Mouse (Mus musculus): ENCODE measurements around the gene Akap6. TPM values are rescaled to one million over a fixed set of nuclear protein-coding genes. Genes with fewer than 3 reads are reported as not detected.

Gene Akap6
- polyA plus RNA-seq, 1 experiment from 2014 or later = 1.6 TPM

- Histone ChIP-seq H3K4me2 (no peak overlapping the region), H3K9ac (no peak overlapping the region), H3K9me3 (no peaks in the 10 kb centered on the region), H3K4me1 (0 out of 2 replicates have a peak, but pooled peaks cover 2% of the 10 kb centered on the region), H3K27me3 (replicated peaks) (no peaks in the 10 kb centered on the region), H3K36me3 (no peaks in the 10 kb centered on the region), H3K4me3 (replicated peaks) (no peak overlapping the region), H3K27ac (no peak overlapping the region)
- WGBS = 93% methylated on average over 4 of the region's 4 CpGs
- no peak for ATAC-seq (ENCODE audit: insufficient read depth, low FRiP score, low read depth)
These were observed 158.1 kb downstream of the Akap6 start for GRCm38 (mm10) chr12:52857306-52857705.

GRCm38 (mm10) chr12:52861922-52862321, 162.7 kb downstream of the Akap6 start:
- 78% methylated on average over 3 of the region's 3 CpGs for WGBS
- Histone ChIP-seq H3K9me3 (no peaks in the 10 kb centered on the region), H3K36me3 (no peaks in the 10 kb centered on the region), H3K4me3 (replicated peaks) (no peak overlapping the region), H3K9ac (no peak overlapping the region), H3K4me1 (no peaks in the 10 kb centered on the region), H3K4me2 (no peak overlapping the region), H3K27ac (no peak overlapping the region), H3K27me3 (replicated peaks) (no peaks in the 10 kb centered on the region)
- ATAC-seq (ENCODE audit: insufficient read depth, low FRiP score, low read depth) = no peak

- no peak overlapping the region for H3K4me3 ChIP-seq (replicated peaks)
- H3K4me2 ChIP-seq = no peak overlapping the region
- 24% methylated on average over 8 of the region's 8 CpGs for WGBS
These were observed 168.9 kb downstream of the Akap6 start for GRCm38 (mm10) chr12:52868000-52868624.

DNA sequence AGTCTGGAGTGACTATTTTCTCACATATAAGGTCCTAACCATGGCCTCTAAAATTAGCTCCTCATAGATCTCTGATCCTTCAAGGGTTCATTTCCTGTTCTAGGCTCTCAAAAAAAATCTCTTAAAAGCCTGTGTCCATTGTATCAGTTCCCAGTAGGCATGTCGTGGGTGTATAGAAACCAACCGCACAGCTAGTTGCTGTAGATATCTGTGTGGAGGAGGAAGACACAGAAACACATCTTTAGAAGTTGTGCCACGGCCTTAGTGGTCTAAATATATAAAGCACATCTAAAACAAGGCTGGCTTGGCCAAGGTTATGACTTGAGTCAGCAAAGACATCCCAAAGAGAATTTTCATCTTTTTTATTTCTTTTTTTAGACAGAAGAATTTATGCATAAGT, 172.4 kb downstream of the Akap6 start:
- H3K27ac ChIP-seq = no peak overlapping the region
- H3K27me3 ChIP-seq (replicated peaks) = no peaks in the 10 kb centered on the region
- WGBS = 59% methylated on average over 3 of the region's 3 CpGs
- H3K4me1 ChIP-seq = no peaks in the 10 kb centered on the region
- no peaks in the 10 kb centered on the region for H3K9me3 ChIP-seq
- H3K9ac ChIP-seq = no peak overlapping the region
- no peaks in the 10 kb centered on the region for H3K36me3 ChIP-seq
- ATAC-seq (ENCODE audit: insufficient read depth, low FRiP score, low read depth) = no peak
- H3K4me3 ChIP-seq (replicated peaks) = no peak overlapping the region
- H3K4me2 ChIP-seq = no peak overlapping the region

More at GRCm38 (mm10) chr12:52868000-52868624, 168.9 kb downstream of the Akap6 start:
- Histone ChIP-seq H3K27me3 (replicated peaks) (no peaks in the 10 kb centered on the region), H3K9me3 (no peaks in the 10 kb centered on the region), H3K9ac (no peak overlapping the region), H3K4me1 (no peaks in the 10 kb centered on the region), H3K36me3 (no peaks in the 10 kb centered on the region), H3K27ac (0 out of 2 replicates have a peak overlapping the region, but pooled peaks have one; percentile 21)
- peak; percentile 50; the same call in 1 of the 2 replicates for ATAC-seq (ENCODE audit: insufficient read depth, low FRiP score, low read depth)

DNA sequence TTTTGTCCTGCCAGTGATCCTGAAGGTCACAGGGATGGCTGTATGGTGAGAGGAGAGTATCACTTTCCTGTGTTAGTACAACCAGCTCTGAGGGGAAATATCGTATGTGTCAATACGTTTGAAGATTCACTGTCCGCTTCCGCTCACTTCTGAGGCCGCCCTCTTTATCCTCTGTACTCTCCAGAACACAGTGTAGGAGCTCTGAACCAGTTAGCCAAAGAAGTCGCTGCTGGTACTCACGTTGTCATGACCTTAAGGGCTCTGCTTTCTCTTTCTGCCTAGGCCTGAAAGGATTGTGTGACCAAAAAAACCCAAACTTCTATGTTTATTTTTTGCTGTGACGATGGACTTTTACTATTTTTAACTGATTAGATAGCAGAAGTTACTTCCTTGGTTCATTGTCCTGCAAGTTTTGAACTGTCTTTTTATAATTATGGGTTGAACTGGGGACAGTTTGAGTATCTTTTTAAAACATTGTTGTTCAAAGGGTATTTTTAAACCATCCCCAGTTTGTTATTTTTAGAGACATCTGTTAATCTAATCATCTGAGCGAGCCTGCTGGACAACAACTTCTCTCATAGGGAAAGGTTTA, 175.2 kb downstream of the Akap6 start:
- no peak overlapping the region for H3K4me2 ChIP-seq
- no peaks in the 10 kb centered on the region for H3K9me3 ChIP-seq
- no peaks in the 10 kb centered on the region for H3K27me3 ChIP-seq (replicated peaks)
- no peaks in the 10 kb centered on the region for H3K36me3 ChIP-seq
- H3K4me3 ChIP-seq (replicated peaks) = no peak overlapping the region
- ATAC-seq (ENCODE audit: insufficient read depth, low FRiP score, low read depth) = no peak
- H3K4me1 ChIP-seq = no peaks in the 10 kb centered on the region
- H3K9ac ChIP-seq = no peak overlapping the region
- 60% methylated on average over 9 of the region's 9 CpGs for WGBS
- no peak overlapping the region for H3K27ac ChIP-seq

GRCm38 (mm10) chr12:52876065-52876464, 176.9 kb downstream of the Akap6 start:
- no peak overlapping the region for H3K4me3 ChIP-seq (replicated peaks)
- 63% methylated on average over 4 of the region's 4 CpGs for WGBS
- no peak overlapping the region for H3K9ac ChIP-seq
- no peaks in the 10 kb centered on the region for H3K4me1 ChIP-seq
- H3K9me3 ChIP-seq = no peaks in the 10 kb centered on the region
- H3K27me3 ChIP-seq (replicated peaks) = no peaks in the 10 kb centered on the region
- H3K36me3 ChIP-seq = no peaks in the 10 kb centered on the region
- no peak for ATAC-seq (ENCODE audit: insufficient read depth, low FRiP score, low read depth)
- H3K27ac ChIP-seq = no peak overlapping the region
- no peak overlapping the region for H3K4me2 ChIP-seq

DNA sequence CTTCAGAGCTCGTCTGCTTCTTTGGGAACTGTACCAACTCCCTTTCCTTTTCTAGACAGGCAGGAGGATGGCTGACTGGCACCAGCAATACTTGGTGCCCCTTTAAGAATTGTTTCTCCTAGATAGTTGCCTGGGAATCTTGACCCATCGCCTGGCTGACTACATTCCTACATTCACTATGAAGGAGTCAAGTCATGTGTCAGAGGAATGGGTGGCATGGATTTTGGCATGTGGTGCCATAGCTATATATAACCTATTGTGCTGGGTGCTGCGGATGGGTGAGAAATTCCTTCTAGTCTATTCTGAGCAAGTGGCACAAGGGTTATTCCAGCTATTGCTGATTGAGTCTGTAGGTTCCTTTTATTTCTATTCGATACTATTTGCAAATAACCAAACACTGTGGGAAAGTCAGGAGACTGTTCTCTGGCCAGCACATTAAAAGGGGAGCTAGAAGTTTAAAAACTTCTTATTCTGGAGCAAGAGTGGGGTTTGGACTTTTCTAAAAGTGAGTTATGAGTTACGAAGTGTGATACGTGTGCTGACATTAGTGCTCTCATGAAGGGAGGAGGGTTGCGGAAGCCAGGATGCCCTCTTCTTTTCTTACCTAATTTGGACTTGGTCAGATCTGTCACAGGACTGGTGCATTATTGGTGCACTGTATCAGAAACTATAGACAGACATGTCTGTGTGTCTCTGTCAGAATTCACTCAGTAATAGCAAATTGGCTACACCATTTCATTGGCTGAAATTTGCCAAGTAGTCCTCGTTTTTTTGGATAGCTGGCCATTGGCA, 178.0 kb downstream of the Akap6 start:
- no peak overlapping the region for H3K27ac ChIP-seq
- no peak overlapping the region for H3K9ac ChIP-seq
- ATAC-seq (ENCODE audit: insufficient read depth, low FRiP score, low read depth) = no peak
- no peak overlapping the region for H3K4me2 ChIP-seq
- H3K27me3 ChIP-seq (replicated peaks) = no peaks in the 10 kb centered on the region
- no peaks in the 10 kb centered on the region for H3K4me1 ChIP-seq
- no peak overlapping the region for H3K4me3 ChIP-seq (replicated peaks)
- no peaks in the 10 kb centered on the region for H3K36me3 ChIP-seq
- no peaks in the 10 kb centered on the region for H3K9me3 ChIP-seq
- WGBS = 86% methylated on average over 8 of the region's 8 CpGs

GRCm38 (mm10) chr12:52879324-52879723, 180.1 kb downstream of the Akap6 start:
- H3K36me3 ChIP-seq = no peaks in the 10 kb centered on the region
- no peaks in the 10 kb centered on the region for H3K4me1 ChIP-seq
- no peak overlapping the region for H3K4me3 ChIP-seq (replicated peaks)
- H3K9me3 ChIP-seq = no peaks in the 10 kb centered on the region
- 58% methylated on average over 8 of the region's 8 CpGs for WGBS
- H3K4me2 ChIP-seq = no peak overlapping the region
- no peak overlapping the region for H3K9ac ChIP-seq
- no peaks in the 10 kb centered on the region for H3K27me3 ChIP-seq (replicated peaks)
- ATAC-seq (ENCODE audit: insufficient read depth, low FRiP score, low read depth) = peak; percentile 63
- no peak overlapping the region for H3K27ac ChIP-seq

- WGBS = 74% methylated on average over 7 of the region's 7 CpGs
- no peak for ATAC-seq (ENCODE audit: insufficient read depth, low FRiP score, low read depth)
- no peaks in the 10 kb centered on the region for H3K36me3 ChIP-seq
- H3K9me3 ChIP-seq = no peaks in the 10 kb centered on the region
- H3K4me2 ChIP-seq = no peak overlapping the region
- no peak overlapping the region for H3K9ac ChIP-seq
- no peak overlapping the region for H3K27ac ChIP-seq
- no peak overlapping the region for H3K4me3 ChIP-seq (replicated peaks)
- H3K4me1 ChIP-seq = no peaks in the 10 kb centered on the region
- H3K27me3 ChIP-seq (replicated peaks) = no peaks in the 10 kb centered on the region
These were observed 193.3 kb downstream of the Akap6 start for GRCm38 (mm10) chr12:52892519-52892918.

DNA sequence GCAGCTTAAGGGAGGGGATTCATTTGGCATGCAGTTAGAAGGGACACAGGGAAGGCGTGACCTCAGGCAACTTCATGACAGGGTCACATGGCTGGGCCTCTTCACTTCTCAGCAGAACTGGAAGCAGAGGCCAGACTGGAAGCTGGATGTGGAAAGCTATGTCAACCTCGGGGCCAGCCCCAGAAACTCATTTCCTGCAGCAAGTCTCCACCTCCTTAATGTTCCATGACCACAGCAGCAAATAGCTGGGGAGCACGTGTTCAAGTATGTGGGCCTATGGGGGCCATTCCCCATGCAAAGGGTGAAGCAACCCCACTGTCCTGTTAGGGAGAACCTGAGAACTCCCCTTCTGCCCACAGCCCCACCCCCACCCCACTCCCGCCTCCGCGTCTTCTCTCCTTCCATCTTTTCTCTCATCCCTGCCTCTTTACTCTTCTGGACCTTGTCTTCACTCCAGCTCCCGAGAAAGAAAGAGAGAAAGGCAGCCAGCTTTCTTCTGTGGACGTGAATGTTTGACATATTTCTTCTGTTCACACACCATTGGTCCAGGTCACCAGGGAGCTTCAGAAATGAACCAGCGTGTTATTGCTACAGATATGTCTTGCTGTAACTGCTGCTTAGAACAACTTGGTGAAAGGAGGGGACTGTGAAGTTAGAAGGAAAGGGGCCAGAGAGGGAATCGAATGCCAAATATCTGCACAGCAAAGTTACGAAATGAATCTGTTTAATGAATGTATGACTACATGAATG, 194.6 kb downstream of the Akap6 start:
- no peak overlapping the region for H3K9ac ChIP-seq
- no peaks in the 10 kb centered on the region for H3K36me3 ChIP-seq
- H3K4me3 ChIP-seq (replicated peaks) = no peak overlapping the region
- H3K4me2 ChIP-seq = no peak overlapping the region
- H3K9me3 ChIP-seq = no peaks in the 10 kb centered on the region
- no peaks in the 10 kb centered on the region for H3K27me3 ChIP-seq (replicated peaks)
- WGBS = 62% methylated on average over 11 of the region's 11 CpGs
- H3K4me1 ChIP-seq = no peaks in the 10 kb centered on the region
- no peak overlapping the region for H3K27ac ChIP-seq
- no peak for ATAC-seq (ENCODE audit: insufficient read depth, low FRiP score, low read depth)

DNA sequence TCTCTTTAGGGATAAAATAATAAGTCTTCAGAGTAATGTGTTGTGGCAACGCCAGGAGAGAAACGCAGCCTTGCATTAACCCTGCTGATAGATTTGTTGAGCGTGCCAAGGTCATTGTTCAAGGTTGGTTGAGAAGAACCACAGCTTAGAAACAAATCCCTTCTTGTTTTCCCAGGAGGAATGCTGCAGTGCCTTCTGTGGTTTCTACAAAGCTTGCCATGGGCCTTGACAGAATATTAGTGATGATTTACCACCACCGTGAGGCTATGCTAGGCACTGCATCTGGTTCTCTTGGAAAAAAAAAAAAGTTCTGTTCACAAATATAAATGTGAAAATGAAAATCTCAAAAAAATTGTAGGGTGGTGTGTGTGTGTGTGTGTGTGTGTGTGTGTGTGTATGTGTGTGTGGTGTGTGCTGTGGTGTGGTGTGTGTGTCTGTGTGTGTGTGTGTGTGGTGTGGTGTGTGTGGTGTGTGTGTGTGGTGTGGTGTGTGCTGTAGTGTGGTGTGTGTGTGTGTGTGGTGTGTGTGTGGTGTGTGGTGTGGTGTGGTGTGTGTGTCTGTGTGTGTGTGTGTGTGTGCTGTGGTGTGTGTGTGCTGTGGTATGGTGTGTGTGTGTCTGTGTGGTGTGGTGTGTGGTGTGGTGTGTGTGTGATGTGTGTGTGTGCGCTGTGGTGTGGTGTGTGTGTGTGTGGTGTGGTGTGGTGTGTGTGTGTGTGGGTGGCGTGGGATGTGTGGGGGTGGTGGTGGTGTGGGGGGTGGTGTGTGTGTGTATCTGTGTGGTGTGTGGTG, 196.7 kb downstream of the Akap6 start:
- Histone ChIP-seq H3K9ac (no peak overlapping the region), H3K27ac (no peak overlapping the region), H3K36me3 (no peaks in the 10 kb centered on the region), H3K4me3 (replicated peaks) (no peak overlapping the region), H3K4me1 (no peaks in the 10 kb centered on the region), H3K27me3 (replicated peaks) (no peaks in the 10 kb centered on the region), H3K9me3 (no peaks in the 10 kb centered on the region), H3K4me2 (no peak overlapping the region)
- 21% methylated on average over 4 of the region's 6 CpGs for WGBS
- ATAC-seq (ENCODE audit: insufficient read depth, low FRiP score, low read depth) = peak; percentile 72; the same call in 1 of the 2 replicates

Measured in stomach, embryonic 15.5 days (tissue).